ENCODE assay signal across 31 mouse cellular contexts in genomic region chr12:93122216-93122615, GRCm38 (mm10).
"Had no signal": no experiment of that assay in that cellular context is flagged by ENCODE, and none has a peak within 500 bp of the region (broad histone marks: within the 10 kb centered on the region; RNA-seq: fewer than 3 reads in every experiment).

No protein-coding gene starts in this region.

- H3K36me3 ChIP-seq: limb, embryonic 10.5 days; limb, embryonic 12.5 days; limb, embryonic 13.5 days; limb, embryonic 15.5 days; liver, embryonic 12.5 days; liver, embryonic 13.5 days; liver, embryonic 15.5 days; lung, embryonic 15.5 days; midbrain, embryonic 10.5 days; midbrain, embryonic 12.5 days; midbrain, embryonic 13.5 days; midbrain, embryonic 15.5 days had no signal

- H3K4me2 ChIP-seq: limb, embryonic 12.5 days; limb, embryonic 13.5 days; limb, embryonic 15.5 days; liver, embryonic 11.5 days; liver, embryonic 12.5 days; liver, embryonic 13.5 days; liver, embryonic 15.5 days; lung, embryonic 14.5 days; lung, embryonic 15.5 days; midbrain, embryonic 11.5 days; midbrain, embryonic 12.5 days; midbrain, embryonic 13.5 days; midbrain, embryonic 15.5 days had no signal

- H3K27me3 ChIP-seq: limb, embryonic 12.5 days; limb, embryonic 13.5 days; limb, embryonic 15.5 days; liver, embryonic 12.5 days; liver, embryonic 13.5 days; liver, embryonic 15.5 days; lung, embryonic 15.5 days; megakaryocyte, embryonic 14.5 days; midbrain, embryonic 12.5 days; midbrain, embryonic 13.5 days; midbrain, embryonic 15.5 days had no signal

- H3K9ac ChIP-seq: limb, embryonic 12.5 days; limb, embryonic 13.5 days; limb, embryonic 15.5 days; liver, embryonic 12.5 days; liver, embryonic 13.5 days; liver, embryonic 14.5 days; liver, embryonic 15.5 days; lung, embryonic 14.5 days; lung, embryonic 15.5 days; midbrain, embryonic 12.5 days; midbrain, embryonic 13.5 days; midbrain, embryonic 15.5 days had no signal

- H3K9me3 ChIP-seq: limb, embryonic 10.5 days; limb, embryonic 12.5 days; limb, embryonic 13.5 days; limb, embryonic 15.5 days; liver, embryonic 12.5 days; liver, embryonic 13.5 days; liver, embryonic 15.5 days; lung, embryonic 15.5 days; megakaryocyte, embryonic 14.5 days; midbrain, embryonic 10.5 days; midbrain, embryonic 12.5 days; midbrain, embryonic 13.5 days; midbrain, embryonic 15.5 days had no signal

- H3K27ac ChIP-seq: left cerebral cortex, adult 2 months; limb, embryonic 10.5 days; limb, embryonic 12.5 days; limb, embryonic 13.5 days; limb, embryonic 15.5 days; liver, embryonic 12.5 days; liver, embryonic 13.5 days; liver, embryonic 14.5 days; liver, embryonic 15.5 days; lung, embryonic 15.5 days; macrophage; midbrain, embryonic 10.5 days; midbrain, embryonic 12.5 days; midbrain, embryonic 13.5 days; midbrain, embryonic 15.5 days had no signal

- ATAC-seq: liver, embryonic 12.5 days; lung, postnatal 0 days; midbrain, embryonic 13.5 days; midbrain, embryonic 15.5 days; midbrain, embryonic 16.5 days had no signal

- H3K4me3 ChIP-seq: left cerebral cortex, adult 2 months; limb, embryonic 10.5 days; limb, embryonic 12.5 days; limb, embryonic 13.5 days; limb, embryonic 15.5 days; liver, embryonic 12.5 days; liver, embryonic 13.5 days; liver, embryonic 15.5 days; lung, embryonic 15.5 days; megakaryocyte, embryonic 14.5 days; midbrain, embryonic 10.5 days; midbrain, embryonic 12.5 days; midbrain, embryonic 13.5 days; midbrain, embryonic 15.5 days; myocyte had no signal

- H3K4me1 ChIP-seq: limb, embryonic 10.5 days; limb, embryonic 12.5 days; limb, embryonic 13.5 days; limb, embryonic 15.5 days; liver, embryonic 12.5 days; liver, embryonic 13.5 days; liver, embryonic 15.5 days; lung, embryonic 15.5 days; megakaryocyte, embryonic 14.5 days; midbrain, embryonic 10.5 days; midbrain, embryonic 12.5 days; midbrain, embryonic 13.5 days; midbrain, embryonic 15.5 days had no signal

- DNase-seq: left cerebral cortex, postnatal 4 days; liver; liver, embryonic 13.5 days; lung, adult 18-20 months; lung, adult 2 months; lung, embryonic 14.5 days; lung, postnatal 10 days; lung, postnatal 14 days; lung, postnatal 36 days; lung, postnatal 4 days; midbrain, embryonic 14.5 days had no signal
